Mouse (Mus musculus): ENCODE data around the gene Pccb. TPM values are rescaled to one million over a fixed set of nuclear protein-coding genes. Genes with fewer than 3 reads are reported as not detected.
A peak's percentile ranks its signal among the peaks of the same experiment; 100 is the strongest.

The Pccb gene
- total RNA-seq (2022): 10 to 100 TPM; 55.7 to 66.5 (median 62.8) TPM

- DNase-seq (ENCODE audit: low spot score in 2 of 2): peak; percentile 93 to 97
These were observed at the start of gene Pccb for GRCm38 (mm10) chr9:101034448-101035098. Pccb (minus strand) TSS chr9:101034898.

GRCm38 (mm10) chr9:101083728-101084127 lies 49.0 kb upstream of the Pccb start:
- DNase-seq (ENCODE audit: low spot score in 2 of 2): no peak

GRCm38 (mm10) chr9:101080046-101080685 lies 45.5 kb upstream of the Pccb start:
- no peak for DNase-seq (ENCODE audit: low spot score in 2 of 2)

- DNase-seq (ENCODE audit: low spot score in 2 of 2): no peak
These were observed 43.9 kb upstream of the Pccb start for GRCm38 (mm10) chr9:101078579-101078978.

- no peak for DNase-seq (ENCODE audit: low spot score in 2 of 2)
These were observed 42.8 kb upstream of the Pccb start for GRCm38 (mm10) chr9:101077486-101077885.

GRCm38 (mm10) chr9:101076095-101076875 lies 41.6 kb upstream of the Pccb start:
- DNase-seq (ENCODE audit: low spot score in 2 of 2): no peak

GRCm38 (mm10) chr9:101075694-101076093 lies 41.0 kb upstream of the Pccb start:
- DNase-seq (ENCODE audit: low spot score in 2 of 2): no peak

- no peak for DNase-seq (ENCODE audit: low spot score in 2 of 2)
These were observed 40.4 kb upstream of the Pccb start for GRCm38 (mm10) chr9:101075091-101075581.

GRCm38 (mm10) chr9:101074332-101075021 lies 39.8 kb upstream of the Pccb start:
- DNase-seq (ENCODE audit: low spot score in 2 of 2): peak; percentile 74 to 83

- DNase-seq (ENCODE audit: low spot score in 2 of 2): no peak
These were observed 39.3 kb upstream of the Pccb start, which contains the start of gene Msl2 for GRCm38 (mm10) chr9:101073987-101074331. Msl2 (plus strand) TSS chr9:101074101.

GRCm38 (mm10) chr9:101073041-101073986 lies 38.6 kb upstream of the Pccb start:
- peak; percentile 98 to 99 for DNase-seq (ENCODE audit: low spot score in 2 of 2)

GRCm38 (mm10) chr9:101072506-101072905 lies 37.8 kb upstream of the Pccb start:
- DNase-seq (ENCODE audit: low spot score in 2 of 2): no peak

GRCm38 (mm10) chr9:101069781-101070180 lies 35.1 kb upstream of the Pccb start:
- DNase-seq (ENCODE audit: low spot score in 2 of 2): no peak

- DNase-seq (ENCODE audit: low spot score in 2 of 2): no peak
These were observed 30.4 kb upstream of the Pccb start for GRCm38 (mm10) chr9:101065076-101065602.

GRCm38 (mm10) chr9:101062253-101062780 lies 27.6 kb upstream of the Pccb start:
- DNase-seq (ENCODE audit: low spot score in 2 of 2): no peak

GRCm38 (mm10) chr9:101061035-101061434 lies 26.3 kb upstream of the Pccb start:
- DNase-seq (ENCODE audit: low spot score in 2 of 2): no peak

GRCm38 (mm10) chr9:101057156-101057555 lies 22.5 kb upstream of the Pccb start:
- no peak for DNase-seq (ENCODE audit: low spot score in 2 of 2)

GRCm38 (mm10) chr9:101053279-101053678 lies 18.6 kb upstream of the Pccb start:
- DNase-seq (ENCODE audit: low spot score in 2 of 2): no peak

GRCm38 (mm10) chr9:101052691-101053090 lies 18.0 kb upstream of the Pccb start:
- DNase-seq (ENCODE audit: low spot score in 2 of 2): no peak

- DNase-seq (ENCODE audit: low spot score in 2 of 2): no peak
These were observed 17.3 kb upstream of the Pccb start for GRCm38 (mm10) chr9:101052007-101052406.
